In the genomic region with DNA sequence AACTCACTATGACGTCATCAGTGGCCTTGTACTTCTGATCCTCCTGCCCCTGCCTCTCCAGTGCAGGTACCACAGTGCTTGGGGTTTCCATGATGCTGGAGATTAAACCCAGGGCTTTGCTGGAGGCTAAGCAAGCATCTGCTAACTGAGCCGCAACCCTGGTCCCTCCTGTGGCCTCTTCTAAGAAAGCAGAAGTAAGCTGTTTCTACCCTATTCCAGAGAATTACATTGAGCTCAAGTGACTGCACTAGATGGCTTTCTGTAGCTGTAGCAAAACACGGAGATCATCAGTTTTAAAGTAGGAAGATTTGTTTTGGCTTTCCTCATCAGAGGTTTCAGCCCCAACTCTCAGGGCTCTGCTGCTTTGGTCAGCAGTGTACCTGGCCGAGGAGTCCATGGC, we compare ENCODE assay signal across 1 mouse cellular context.
TF ChIP-seq lines count a peak whose summit lies in the region.

No protein-coding gene starts in this region.

TF ChIP-seq in CH12.LX, 34 proteins besides CTCF, POLR2A, EP300 and RAD21:
- TF ChIP-seq JUND (conservative IDR thresholded peaks at IDR 0.05; ENCODE audit: low read depth, low read length) (no peak), TCF12 (IDR thresholded peaks at IDR 0.05; ENCODE audit: low read depth, low read length) (no peak), MAZ (IDR thresholded peaks at IDR 0.05; ENCODE audit: low read depth, low read length) (no peak), PAX5 (IDR thresholded peaks at IDR 0.05; ENCODE audit: low read length) (no peak), RCOR1 (conservative IDR thresholded peaks at IDR 0.05; ENCODE audit: low read depth, low read length) (no peak), SMC3 (IDR thresholded peaks at IDR 0.05; ENCODE audit: low read depth, low read length) (no peak), MYC (IDR thresholded peaks at IDR 0.05; ENCODE audit: low read depth, low read length) (no peak), POLR2AphosphoS2 (IDR thresholded peaks at IDR 0.05; ENCODE audit: low read depth, low read length) (no peak), CHD2 (IDR thresholded peaks at IDR 0.05; ENCODE audit: low read length) (no peak), UBTF (IDR thresholded peaks at IDR 0.05; ENCODE audit: low read depth, low read length) (no peak), HCFC1 (IDR thresholded peaks at IDR 0.05; ENCODE audit: low read depth, low read length) (no peak), USF2 (conservative IDR thresholded peaks at IDR 0.05; ENCODE audit: low read depth, low read length) (no peak), MEF2A (IDR thresholded peaks at IDR 0.05; ENCODE audit: borderline replicate concordance, low read depth, low read length) (no peak), MAFK (IDR thresholded peaks at IDR 0.05; ENCODE audit: insufficient replicate concordance, low read length) (no peak), CHD1 (IDR thresholded peaks at IDR 0.05; ENCODE audit: low read depth, low read length) (no peak), ZC3H11A (IDR thresholded peaks at IDR 0.05; ENCODE audit: low read depth, low read length) (no peak), NRF1 (IDR thresholded peaks at IDR 0.05; ENCODE audit: low read depth, low read length) (no peak), E2F4 (IDR thresholded peaks at IDR 0.05; ENCODE audit: insufficient replicate concordance, low read depth, low read length) (no peak), MAX (IDR thresholded peaks at IDR 0.05; ENCODE audit: low read length) (no peak), ZKSCAN1 (IDR thresholded peaks at IDR 0.05; ENCODE audit: borderline replicate concordance, low read depth, low read length) (no peak)
